Mouse (Mus musculus) limb, embryonic 13.5 days (tissue): Measurements from ENCODE around the gene Cd276. TPM values are rescaled to one million over a fixed set of nuclear protein-coding genes. Genes with fewer than 3 reads are reported as not detected.
A peak's percentile ranks its signal among the peaks of the same experiment; 100 is the strongest.
"Not testable (repeated sequence)": the region's sequence is repeated elsewhere in the genome, so short reads cannot be mapped to it uniquely, and the experiment has no call there.

Source experiments
- ATAC-seq: fragments of 200-750 bp; cut with Nextera tagmentation; 2 replicates; pipeline ENCODE4 v1.8.0; 2017; ENCODE audit warnings: low read depth, moderate number of reproducible peaks, moderate TSS enrichment; ENCODE audit not compliant: low FRiP score
- H3K27ac ChIP-seq: fragments of 300-500 bp; sonication (generic); 2 replicates; pipeline ENCODE4 v1.5.1; 2015; ENCODE audit warnings: inconsistent platforms, mild to moderate bottlenecking, moderate library complexity
- H3K27me3 ChIP-seq: fragments of 300-500 bp; sonication (generic); 2 replicates; pipeline ENCODE4 v1.6.1; 2015; ENCODE audit warnings: mild to moderate bottlenecking, inconsistent platforms
- H3K36me3 ChIP-seq: fragments of 300-500 bp; sonication (generic); 2 replicates; pipeline ENCODE4 v1.6.1; 2015; ENCODE audit warnings: inconsistent platforms, mild to moderate bottlenecking, moderate library complexity
- H3K4me1 ChIP-seq: fragments of 300-500 bp; sonication (generic); 2 replicates; pipeline ENCODE4 v1.6.1; 2015; ENCODE audit warnings: inconsistent platforms
- H3K4me2 ChIP-seq: fragments of 300-500 bp; sonication (generic); replicated peaks from 2 replicates; pipeline ENCODE4 v1.6.1; 2015; ENCODE audit warnings: inconsistent platforms, mild to moderate bottlenecking, moderate library complexity
- H3K4me3 ChIP-seq: fragments of 300-500 bp; sonication (generic); 2 replicates; pipeline ENCODE4 v1.5.1; 2015; ENCODE audit warnings: moderate library complexity, mild to moderate bottlenecking, inconsistent platforms
- H3K9ac ChIP-seq: fragments of 300-500 bp; sonication (generic); 2 replicates; pipeline ENCODE4 v1.6.1; 2015; ENCODE audit warnings: mild to moderate bottlenecking, inconsistent platforms
- H3K9me3 ChIP-seq: fragments of 300-500 bp; sonication (generic); 2 replicates; pipeline ENCODE4 v1.6.1; 2016; ENCODE audit warnings: inconsistent platforms
- WGBS: fragments of 180-500 bp; shearing (Covaris S2); methylation state at CpG from one replicate; pipeline ENCODE4 v1.1.7; 2015; 5-methylcytosine and 5-hydroxymethylcytosine counted together
- polyA plus RNA-seq: library from polyadenylated mRNA; unstranded; fragments of >200 nt; fragmentation: Nextera tagmentation; extraction: Ambion mirVana; gene quantifications from 2 replicates; pipeline ENCODE4 v1.2.1, GENCODE M21; 2015

Cd276 gene
- polyA plus RNA-seq, result 59.6 and 71.4 TPM in 2 replicates

DNA sequence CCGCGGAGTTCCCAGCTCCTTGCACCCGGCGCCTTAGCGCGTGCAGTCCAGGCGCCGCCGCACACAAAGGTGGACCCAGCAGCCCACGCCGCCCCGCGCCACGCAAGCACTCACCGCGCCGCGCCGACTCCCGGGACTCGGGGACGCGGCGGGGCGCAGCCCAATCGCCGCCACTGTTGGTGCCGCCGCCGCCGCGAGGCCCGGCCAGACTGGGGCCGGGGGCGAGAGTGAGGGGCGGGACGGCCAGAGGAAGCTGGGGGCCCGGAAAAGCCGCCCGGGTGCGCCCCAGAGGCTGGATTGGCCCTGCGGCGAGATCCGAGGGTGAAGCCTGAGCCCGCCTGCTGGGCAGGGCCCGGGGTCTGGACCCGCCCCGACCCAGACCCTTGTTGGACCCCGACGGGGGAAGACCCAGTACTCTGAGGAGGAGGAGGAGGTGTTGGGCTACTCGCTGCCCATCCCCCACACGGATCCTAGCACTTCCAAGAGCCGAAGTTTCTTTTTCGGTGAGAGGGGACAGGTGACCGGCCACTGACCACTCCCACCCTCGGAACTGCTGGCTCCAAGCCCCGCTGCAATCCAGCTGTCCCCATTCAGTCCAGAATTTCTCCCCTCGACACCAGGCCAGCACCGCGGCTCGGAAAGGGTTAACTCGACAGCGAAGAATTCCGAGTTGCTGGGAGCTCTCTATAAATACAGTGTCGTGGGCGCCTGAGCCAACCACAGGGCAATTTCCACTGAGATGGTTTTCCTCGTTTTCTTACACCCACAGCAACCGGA, at the start of gene Cd276:
Gene Cd276 (minus strand): TSS at position 530 of the 777 bp plus-strand sequence.
- H3K4me1 ChIP-seq, result peaks cover 52% of the 10 kb centered on the region
- ATAC-seq, result peak; percentile 74
- H3K9ac ChIP-seq, result peak within 1 kb of the TSS; percentile 98
- peak within 1 kb of the TSS; percentile 97 for H3K27ac ChIP-seq
- H3K36me3 ChIP-seq, result no peaks in the 10 kb centered on the region; the same call in none of the 2 replicates
- H3K4me3 ChIP-seq, result peak within 1 kb of the TSS; percentile 91
- H3K27me3 ChIP-seq, result no peaks in the 10 kb centered on the region
- H3K9me3 ChIP-seq, result no peaks in the 10 kb centered on the region
- WGBS, result under 1% methylated on average over 67 of the region's 68 CpGs
- H3K4me2 ChIP-seq, result peak within 1 kb of the TSS; percentile 75

- ATAC-seq, result no peak
- H3K4me2 ChIP-seq, result no peak overlapping the region
- H3K4me1 ChIP-seq, result peaks cover 22% of the 10 kb centered on the region
- H3K9me3 ChIP-seq, result no peaks in the 10 kb centered on the region
- H3K4me3 ChIP-seq, result no peak overlapping the region
- WGBS, result 98% methylated on average over 1 of the region's 1 CpGs
- no peaks in the 10 kb centered on the region for H3K36me3 ChIP-seq
- H3K27me3 ChIP-seq, result no peaks in the 10 kb centered on the region
- no peak overlapping the region for H3K9ac ChIP-seq
- no peak overlapping the region for H3K27ac ChIP-seq
These were observed 40.1 kb upstream of the Cd276 start for GRCm38 (mm10) chr9:58595313-58595712.

DNA sequence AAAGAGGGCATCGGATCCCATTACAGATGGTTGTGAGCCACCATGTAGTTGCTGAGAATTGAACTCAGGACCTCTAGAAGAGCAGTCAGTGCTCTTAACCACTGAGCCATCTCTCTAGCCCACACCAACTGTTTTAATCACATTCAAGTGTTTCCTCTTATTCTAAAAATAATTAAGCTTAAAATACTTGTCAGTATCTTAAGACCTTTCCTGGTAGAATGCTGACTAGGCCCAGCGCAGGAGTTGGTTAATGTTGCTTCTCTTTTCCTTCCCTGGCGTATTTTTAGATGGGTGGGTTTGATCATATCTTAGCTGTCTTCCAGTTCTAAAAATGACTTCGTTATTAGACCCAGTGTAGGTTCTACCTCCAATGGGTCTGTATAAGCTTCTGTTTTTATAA, 33.4 kb upstream of the Cd276 start:
- Histone ChIP-seq H3K9me3 (no peaks in the 10 kb centered on the region), H3K27me3 (no peaks in the 10 kb centered on the region), H3K4me1 (peaks cover 25% of the 10 kb centered on the region), H3K36me3 (no peaks in the 10 kb centered on the region), H3K4me2 (no peak overlapping the region), H3K9ac (no peak overlapping the region), H3K27ac (no peak overlapping the region), H3K4me3 (no peak overlapping the region)
- ATAC-seq, result no peak
- WGBS, result 88% methylated on average over 4 of the region's 4 CpGs

DNA sequence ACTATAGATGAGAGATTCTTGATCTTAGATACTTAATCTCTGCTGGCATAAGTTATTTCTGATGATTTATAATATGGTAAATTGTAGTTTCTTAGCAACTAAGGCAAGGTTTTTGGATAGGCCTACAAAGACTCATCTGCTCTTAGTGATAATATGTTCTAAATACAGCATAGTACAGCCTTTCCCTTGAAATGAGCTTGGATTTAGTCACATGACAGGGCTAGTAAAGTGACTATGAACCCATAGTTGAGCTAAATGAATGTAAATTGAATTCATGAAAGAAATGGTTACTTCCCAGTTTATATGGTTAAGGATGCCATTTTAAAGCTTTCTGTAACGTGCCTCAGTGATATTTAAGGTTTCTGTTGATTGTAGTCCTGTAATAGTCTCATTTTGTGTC, 29.1 kb upstream of the Cd276 start:
- Histone ChIP-seq H3K4me3 (no peak overlapping the region), H3K4me2 (no peak overlapping the region), H3K27ac (no peak overlapping the region), H3K9ac (no peak overlapping the region), H3K4me1 (peaks cover 14% of the 10 kb centered on the region), H3K36me3 (no peaks in the 10 kb centered on the region), H3K9me3 (no peaks in the 10 kb centered on the region), H3K27me3 (no peaks in the 10 kb centered on the region)
- WGBS, result 79% methylated on average over 1 of the region's 1 CpGs
- no peak for ATAC-seq

DNA sequence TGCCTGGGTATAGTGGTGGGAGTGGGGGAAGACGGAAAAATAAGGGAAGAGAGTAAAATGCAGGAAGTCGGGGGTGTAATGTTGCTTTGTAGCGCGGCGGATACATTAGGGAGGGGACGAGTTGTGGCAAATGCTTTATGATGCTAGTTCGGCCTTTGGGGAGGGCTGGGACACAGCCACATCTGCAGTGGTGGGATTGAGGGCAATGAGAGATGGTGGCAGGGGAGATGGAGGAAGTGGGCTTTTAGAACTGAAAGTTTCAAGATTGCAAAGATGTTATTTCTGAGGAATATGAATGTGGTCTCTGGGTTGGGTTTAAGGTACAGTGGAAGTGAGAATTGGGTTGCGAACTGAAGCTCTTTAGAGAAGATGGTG, 28.0 kb upstream of the Cd276 start:
- Histone ChIP-seq H3K36me3 (no peaks in the 10 kb centered on the region), H3K4me3 (peak overlapping the region; percentile 88), H3K4me2 (peak overlapping the region; percentile 84), H3K27me3 (no peaks in the 10 kb centered on the region), H3K9me3 (no peaks in the 10 kb centered on the region), H3K4me1 (peaks cover 14% of the 10 kb centered on the region), H3K27ac (peak overlapping the region; percentile 96), H3K9ac (peak overlapping the region; percentile 97)
- no peak for ATAC-seq
- WGBS, result 1% methylated on average over 8 of the region's 8 CpGs

- ATAC-seq, result no peak; the same call in 1 of the 2 replicates
- H3K9me3 ChIP-seq, result no peaks in the 10 kb centered on the region
- no peaks in the 10 kb centered on the region for H3K27me3 ChIP-seq
- H3K4me2 ChIP-seq, result peak overlapping the region; percentile 84
- peak overlapping the region; percentile 97 for H3K9ac ChIP-seq
- peak overlapping the region; percentile 88 for H3K4me3 ChIP-seq
- peak overlapping the region; percentile 96 for H3K27ac ChIP-seq
- H3K4me1 ChIP-seq, result peaks cover 14% of the 10 kb centered on the region
- no peaks in the 10 kb centered on the region for H3K36me3 ChIP-seq
- WGBS, result under 1% methylated on average over 42 of the region's 42 CpGs
These were observed 27.5 kb upstream of the Cd276 start for GRCm38 (mm10) chr9:58582581-58583266.

- Histone ChIP-seq H3K27me3 (no peaks in the 10 kb centered on the region), H3K36me3 (no peaks in the 10 kb centered on the region), H3K4me1 (peaks cover 14% of the 10 kb centered on the region), H3K4me3 (peak within 1 kb of the TSS; percentile 88), H3K27ac (peak within 1 kb of the TSS; percentile 96), H3K4me2 (peak within 1 kb of the TSS; percentile 84), H3K9me3 (no peaks in the 10 kb centered on the region), H3K9ac (peak within 1 kb of the TSS; percentile 97)
- WGBS, result under 1% methylated on average over 34 of the region's 56 CpGs
- ATAC-seq, result peak; percentile 99
These were observed 26.8 kb upstream of the Cd276 start, which contains the start of gene Nptn for GRCm38 (mm10) chr9:58581958-58582540. Nptn (plus strand) TSS chr9:58582240.

DNA sequence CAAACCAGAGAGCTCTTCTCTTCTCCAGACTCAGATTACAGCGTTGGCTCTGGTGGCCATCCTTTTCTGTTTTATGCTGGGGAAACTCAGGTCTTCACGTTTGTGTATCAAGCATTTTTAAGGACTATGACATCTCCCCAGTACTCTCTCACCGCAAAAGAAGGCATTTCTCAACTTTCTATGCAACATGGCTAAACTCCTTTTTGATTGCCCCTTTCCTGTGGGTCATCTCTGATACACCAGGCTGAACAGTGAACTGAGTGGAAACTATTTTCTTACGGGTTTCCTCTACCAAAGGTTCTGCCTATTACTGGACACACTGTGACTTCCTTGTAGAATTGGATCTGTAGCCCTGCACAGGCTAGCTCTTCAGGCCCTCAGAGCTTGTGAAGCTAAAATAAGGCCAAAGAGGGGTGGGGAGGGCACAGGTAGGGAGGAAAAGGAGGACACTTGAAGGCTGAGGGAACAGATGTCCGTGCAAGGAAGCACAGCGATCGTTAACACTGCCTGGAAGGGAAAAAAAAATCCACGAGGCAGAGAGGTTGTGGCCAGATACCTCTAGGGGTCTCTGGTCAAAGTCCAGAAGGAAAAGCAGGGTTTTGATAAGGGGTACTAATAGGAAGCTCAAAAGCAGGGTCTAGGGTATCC, 26.2 kb upstream of the Cd276 start:
- no peak for ATAC-seq
- peak overlapping the region; percentile 88 for H3K4me3 ChIP-seq
- no peaks in the 10 kb centered on the region for H3K9me3 ChIP-seq
- H3K27ac ChIP-seq, result peak overlapping the region; percentile 85
- H3K4me1 ChIP-seq, result peaks cover 14% of the 10 kb centered on the region
- WGBS, result 32% methylated on average over 8 of the region's 8 CpGs
- peak overlapping the region; percentile 70 for H3K4me2 ChIP-seq
- peak overlapping the region; percentile 69 for H3K9ac ChIP-seq
- H3K27me3 ChIP-seq, result no peaks in the 10 kb centered on the region
- H3K36me3 ChIP-seq, result no peaks in the 10 kb centered on the region

GRCm38 (mm10) chr9:58580453-58581195, 25.4 kb upstream of the Cd276 start:
- H3K9ac ChIP-seq, H3K4me3 ChIP-seq, H3K27ac ChIP-seq, H3K27me3 ChIP-seq, H3K4me2 ChIP-seq, H3K9me3 ChIP-seq, ATAC-seq, H3K36me3 ChIP-seq: not testable (repeated sequence)
- H3K4me1 ChIP-seq, result peaks cover 14% of the 10 kb centered on the region
- 77% methylated on average over 10 of the region's 10 CpGs for WGBS

GRCm38 (mm10) chr9:58578669-58579068, 23.4 kb upstream of the Cd276 start:
- no peak overlapping the region for H3K4me2 ChIP-seq
- no peak overlapping the region for H3K4me3 ChIP-seq
- no peaks in the 10 kb centered on the region for H3K27me3 ChIP-seq
- no peaks in the 10 kb centered on the region for H3K36me3 ChIP-seq
- no peak for ATAC-seq
- no peaks in the 10 kb centered on the region for H3K9me3 ChIP-seq
- H3K27ac ChIP-seq, result no peak overlapping the region
- no peak overlapping the region for H3K9ac ChIP-seq
- H3K4me1 ChIP-seq, result peaks cover 10% of the 10 kb centered on the region
- WGBS, result 25% methylated on average over 3 of the region's 3 CpGs

DNA sequence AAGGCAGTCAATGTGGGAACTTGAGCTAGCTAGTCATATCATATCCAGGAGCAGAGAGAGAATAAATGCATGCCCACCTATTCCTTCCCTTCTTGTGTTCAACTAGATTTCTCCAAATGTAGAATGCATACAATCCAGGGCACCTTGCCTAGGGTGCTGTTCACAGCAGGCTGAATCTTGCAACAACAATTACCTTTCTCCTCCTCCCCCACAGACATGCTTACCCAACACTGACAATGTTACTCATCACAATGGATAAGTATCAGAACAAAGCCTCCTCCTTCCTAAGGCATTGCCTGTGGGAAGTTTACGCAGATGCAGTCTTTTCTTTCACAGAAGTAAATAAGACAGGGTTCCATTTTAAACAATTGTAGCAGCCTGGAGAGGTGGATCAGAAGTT, 15.8 kb upstream of the Cd276 start:
- Histone ChIP-seq H3K27ac (no peak overlapping the region), H3K4me1 (no peaks in the 10 kb centered on the region), H3K4me2 (no peak overlapping the region), H3K36me3 (no peaks in the 10 kb centered on the region), H3K4me3 (no peak overlapping the region), H3K9me3 (no peaks in the 10 kb centered on the region), H3K9ac (no peak overlapping the region), H3K27me3 (no peaks in the 10 kb centered on the region)
- no peak for ATAC-seq
- 86% methylated on average over 1 of the region's 1 CpGs for WGBS
